Comparison of ENCODE assay signal across 2 mouse cellular contexts in genomic region chr10:60252187-60252586, GRCm38 (mm10).
A peak's percentile ranks its signal among the peaks of the same experiment; 100 is the strongest.
TF ChIP-seq lines count a peak whose summit lies in the region.

No protein-coding gene starts in this region.

TF ChIP-seq in CH12.LX, 34 proteins besides CTCF, POLR2A, EP300 and RAD21 (continued from another document):
- TF ChIP-seq ELF1 (IDR thresholded peaks at IDR 0.05; ENCODE audit: low read depth, low read length) = 0 out of 2 replicates have a peak, but pooled peaks have one; percentile 15

TF ChIP-seq in ES-E14, 5 proteins besides CTCF, POLR2A, EP300 and RAD21 (continued from another document):
- TF ChIP-seq HCFC1 (IDR thresholded peaks at IDR 0.05; ENCODE audit: borderline replicate concordance, insufficient read depth, low read length) (no peak), ZC3H11A (IDR thresholded peaks at IDR 0.05; ENCODE audit: borderline replicate concordance, low read depth, low read length) (no peak), ZNF384 (IDR thresholded peaks at IDR 0.05; ENCODE audit: low read depth, low read length) (no peak), CHD2 (IDR thresholded peaks at IDR 0.05; ENCODE audit: low read depth, low read length) (no peak)
TF ChIP-seq in ES-E14: peak in this region for 0.
